Mouse (Mus musculus) neural tube, postnatal 0 days (tissue): ENCODE measurements around the gene Map4. TPM values are rescaled to one million over a fixed set of nuclear protein-coding genes. Genes with fewer than 3 reads are reported as not detected.

Experiments used
- microRNA-seq: library from miRNA; unstranded; fragments of <30 nt; microRNA quantifications from one replicate; pipeline ENCODE4, GENCODE M21; 2016
- polyA plus RNA-seq: library from polyadenylated mRNA; unstranded; fragments of >200 nt; fragmentation: Nextera tagmentation; extraction: Ambion mirVana; gene quantifications from 2 replicates; pipeline ENCODE4 v1.2.1, GENCODE M21; 2015

The Map4 gene
- polyA plus RNA-seq = 183 TPM in 2 replicates

GRCm38 (mm10) chr9:109931257-109932171, at the start of gene Map4:
Gene Map4, plus strand, starts transcription at chr9:109931460.

GRCm38 (mm10) chr9:110116977-110117778, 185.9 kb downstream of the Map4 start, which contains the start of gene Smarcc1:
Gene Smarcc1, plus strand, starts transcription at chr9:110117708.

GRCm38 (mm10) chr9:110117779-110118139, 186.5 kb downstream of the Map4 start, which contains the start of gene Dhx30:
Gene Dhx30, minus strand, starts transcription at chr9:110117830.

Small RNA genes within 50 kb of the gene (microRNA-seq; reads per million reads assigned to microRNA genes)
- gene Mir7089 = not detected

Other genes with a start within 250 kb of the Map4 start
- 0.10 TPM in 1 of 2 replicates, not detected in the other for gene Fbxw18, start 228.8 kb upstream of the Map4 start, polyA plus RNA-seq
- not detected in 2 replicates for gene Fbxw26, start 185.4 kb upstream of the Map4 start, polyA plus RNA-seq
- not detected in 2 replicates for gene Fbxw27, start 140.8 kb upstream of the Map4 start, polyA plus RNA-seq
- not detected in 2 replicates for gene Spink8, start 119.2 kb upstream of the Map4 start, polyA plus RNA-seq
- 50.7 and 53.8 TPM in 2 replicates for gene Nme6, start 98.7 kb upstream of the Map4 start, polyA plus RNA-seq
- gene Camp, start 81.8 kb upstream of the Map4 start, polyA plus RNA-seq = 1.7 and 2.0 TPM in 2 replicates
- 6.8 and 8.4 TPM in 2 replicates for gene Cdc25a, start 55.9 kb upstream of the Map4 start, polyA plus RNA-seq
- gene Smarcc1, start 186.2 kb downstream of the Map4 start, polyA plus RNA-seq = 40.9 and 45.1 TPM in 2 replicates
- 110 and 128 TPM in 2 replicates for gene Dhx30, start 186.4 kb downstream of the Map4 start, polyA plus RNA-seq